Mouse (Mus musculus) CD4-positive, CD25-positive, alpha-beta regulatory T cell, adult 4 months (primary cell): ENCODE data around the gene Nceh1. TPM values are rescaled to one million over a fixed set of nuclear protein-coding genes. Genes with fewer than 3 reads are reported as not detected.

ENCODE experiments used
- ATAC-seq: one replicate; pipeline ENCODE4 v1.8.0; 2017
- polyA plus RNA-seq, 2 experiments: library from polyadenylated mRNA; unstranded; fragments of 100-300 nt; shearing (Covaris generic); gene quantifications; one replicate each; pipeline ENCODE4 v1.2.1; 2017

Gene Nceh1
- polyA plus RNA-seq, 2 experiments from 2014 or later: 22.1 to 26.8 TPM

GRCm38 (mm10) chr3:27285072-27285471, 102.3 kb downstream of the Nceh1 start:
- peak; percentile 68 for ATAC-seq

GRCm38 (mm10) chr3:27288301-27288700, 105.5 kb downstream of the Nceh1 start:
- ATAC-seq: no peak

- no peak for ATAC-seq
Observed at GRCm38 (mm10) chr3:27288909-27289308, 106.1 kb downstream of the Nceh1 start.

- ATAC-seq: no peak
Observed at GRCm38 (mm10) chr3:27290285-27290684, 107.5 kb downstream of the Nceh1 start.

- peak; percentile 85 for ATAC-seq
Observed at GRCm38 (mm10) chr3:27290945-27291344, 108.2 kb downstream of the Nceh1 start.

GRCm38 (mm10) chr3:27291411-27291810, 108.6 kb downstream of the Nceh1 start:
- peak; percentile 79 for ATAC-seq

- ATAC-seq: no peak
Observed at GRCm38 (mm10) chr3:27293645-27294385, 111.0 kb downstream of the Nceh1 start.

- ATAC-seq: no peak
Observed at GRCm38 (mm10) chr3:27300451-27300850, 117.7 kb downstream of the Nceh1 start.

- no peak for ATAC-seq
Observed at GRCm38 (mm10) chr3:27302339-27303022, 119.7 kb downstream of the Nceh1 start.

GRCm38 (mm10) chr3:27306815-27307214, 124.0 kb downstream of the Nceh1 start:
- no peak for ATAC-seq

- no peak for ATAC-seq
Observed at GRCm38 (mm10) chr3:27310973-27311372, 128.2 kb downstream of the Nceh1 start.

- no peak for ATAC-seq
Observed at GRCm38 (mm10) chr3:27311475-27311874, 128.7 kb downstream of the Nceh1 start.

GRCm38 (mm10) chr3:27314506-27315164, 131.9 kb downstream of the Nceh1 start:
- ATAC-seq: peak; percentile 39

GRCm38 (mm10) chr3:27316559-27317287, 134.0 kb downstream of the Nceh1 start, which contains the start of gene Tnfsf10:
Gene Tnfsf10, plus strand, starts transcription at chr3:27317028.
- peak; percentile 91 for ATAC-seq

- peak; percentile 22 for ATAC-seq
Observed at GRCm38 (mm10) chr3:27317288-27318024, 134.7 kb downstream of the Nceh1 start.

GRCm38 (mm10) chr3:27319650-27320049, 136.9 kb downstream of the Nceh1 start:
- ATAC-seq: no peak

GRCm38 (mm10) chr3:27320613-27321495, 138.1 kb downstream of the Nceh1 start:
- ATAC-seq: no peak

- ATAC-seq: peak; percentile 63
Observed at GRCm38 (mm10) chr3:27322591-27322990, 139.8 kb downstream of the Nceh1 start.

- ATAC-seq: no peak
Observed at GRCm38 (mm10) chr3:27323551-27323950, 140.8 kb downstream of the Nceh1 start.

- peak; percentile 13 for ATAC-seq
Observed at GRCm38 (mm10) chr3:27326633-27327191, 143.9 kb downstream of the Nceh1 start.

- peak; percentile 72 for ATAC-seq
Observed at GRCm38 (mm10) chr3:27330706-27331105, 147.9 kb downstream of the Nceh1 start.
